ENCODE assay signal across 12 mouse cellular contexts in the genomic region with DNA sequence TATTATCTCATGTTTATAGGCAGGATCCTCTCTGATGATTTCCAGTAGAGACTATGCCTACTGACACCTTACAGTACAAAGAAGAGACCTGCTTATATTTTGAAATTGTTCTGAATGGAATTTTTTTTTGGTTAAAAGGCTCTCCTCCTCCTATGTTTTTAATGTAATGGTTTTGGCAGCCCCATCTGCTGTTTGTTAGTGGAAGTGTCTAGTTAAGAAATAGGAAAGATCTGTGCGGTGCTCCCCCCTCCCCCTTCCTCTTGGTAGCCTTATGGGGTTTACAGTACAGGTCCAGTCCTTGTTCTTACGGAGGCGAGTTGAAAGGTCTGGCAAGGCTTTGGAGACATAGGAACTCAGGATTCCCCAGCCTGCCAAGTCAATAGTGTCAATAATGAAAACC.
DNase-seq lines count a peak whose midpoint lies in the region; ATAC-seq lines count a peak whose summit lies in the region.
"Had no signal": no experiment of that assay in that cellular context is flagged by ENCODE, and none has a peak within 500 bp of the region (broad histone marks: within the 10 kb centered on the region; RNA-seq: fewer than 3 reads in every experiment).

No protein-coding gene starts in this region.

- no peak overlapping the region for H3K4me3 ChIP-seq in kidney, embryonic 14.5 days (ENCODE audit: low read length)
- H3K4me3 ChIP-seq in neural tube, embryonic 15.5 days (replicated peaks): no peak overlapping the region
- H3K4me3 ChIP-seq: heart, embryonic 15.5 days had no signal

- no peak for DNase-seq in frontal cortex, postnatal 25 days (ENCODE audit: low spot score in 2 of 2)
- DNase-seq in kidney, postnatal 14 days: peak; percentile 25
- no peak for DNase-seq in neural tube, embryonic 10.5 days (ENCODE audit: extremely low spot score, low spot score)
- no peak for DNase-seq in cerebellum, postnatal 36 days
- DNase-seq: B cell, adult 2 months; cerebellum, adult 11 months had no signal

- no peaks in the 10 kb centered on the region for H3K9me3 ChIP-seq in kidney, embryonic 14.5 days (ENCODE audit: control insufficient read depth, low read length)
- H3K9me3 ChIP-seq in neural tube, embryonic 15.5 days (replicated peaks): no peaks in the 10 kb centered on the region
- H3K9me3 ChIP-seq: heart, embryonic 15.5 days had no signal

- peaks cover 38% of the 10 kb centered on the region for H3K4me1 ChIP-seq in kidney, embryonic 14.5 days (ENCODE audit: control insufficient read depth, insufficient read depth, low read length)
- peaks cover 43% of the 10 kb centered on the region for H3K4me1 ChIP-seq in neural tube, embryonic 15.5 days

- H3K27ac ChIP-seq in kidney, embryonic 14.5 days (ENCODE audit: low read depth, low read length): no peak overlapping the region
- peak overlapping the region; percentile 58 for H3K27ac ChIP-seq in neural tube, embryonic 15.5 days (replicated peaks)
- H3K27ac ChIP-seq: heart, embryonic 15.5 days had no signal

- peak; percentile 47; the same call in 1 of the 2 replicates for ATAC-seq in frontal cortex, adult (ENCODE audit: low TSS enrichment)
- no peak for ATAC-seq in kidney, embryonic 14.5 days (ENCODE audit: low FRiP score, low TSS enrichment)
- ATAC-seq in neural tube, embryonic 15.5 days (ENCODE audit: low FRiP score): no peak
- 0 out of 2 replicates have a peak, but pooled peaks have one; percentile 31 for ATAC-seq in megakaryocyte progenitor cell, adult 5-6 weeks (replicated peaks; ENCODE audit: poor library complexity)

- H3K9ac ChIP-seq in kidney, embryonic 14.5 days (ENCODE audit: low read depth, low read length): no peak overlapping the region
- no peak overlapping the region for H3K9ac ChIP-seq in neural tube, embryonic 15.5 days (replicated peaks)
- H3K9ac ChIP-seq: heart, embryonic 15.5 days had no signal

- no peaks in the 10 kb centered on the region for H3K27me3 ChIP-seq in kidney, embryonic 14.5 days (ENCODE audit: control insufficient read depth, insufficient read depth, low read length)
- H3K27me3 ChIP-seq in neural tube, embryonic 15.5 days (replicated peaks): no peaks in the 10 kb centered on the region

- no peak overlapping the region for H3K4me2 ChIP-seq in kidney, embryonic 14.5 days (replicated peaks; ENCODE audit: low read depth, low read length)
- H3K4me2 ChIP-seq in neural tube, embryonic 15.5 days: no peak overlapping the region
- H3K4me2 ChIP-seq: heart, embryonic 15.5 days had no signal

- no peaks in the 10 kb centered on the region for H3K36me3 ChIP-seq in kidney, embryonic 14.5 days (ENCODE audit: control insufficient read depth, insufficient read depth, low read length)
- no peaks in the 10 kb centered on the region for H3K36me3 ChIP-seq in neural tube, embryonic 15.5 days
- H3K36me3 ChIP-seq: G1E; heart, embryonic 15.5 days had no signal

- 66% methylated on average over 3 of the region's 3 CpGs for WGBS in kidney, embryonic 14.5 days
- WGBS in neural tube, embryonic 15.5 days: 56% methylated on average over 3 of the region's 3 CpGs

Comparison
In these comparisons a context has a peak if more than half of its experiments do, and no peak if none do; other contexts are left out.
1. ATAC-seq: peak in frontal cortex, adult (single experiment) and megakaryocyte progenitor cell, adult 5-6 weeks (single experiment); none in kidney, embryonic 14.5 days (single experiment) and neural tube, embryonic 15.5 days (single experiment).